Mouse (Mus musculus) heart, postnatal 0 days (tissue): ENCODE measurements around the gene Tiam2. TPM values are rescaled to one million over a fixed set of nuclear protein-coding genes. Genes with fewer than 3 reads are reported as not detected.

Experiments used
- ATAC-seq: fragments of 200-750 bp; cut with Nextera tagmentation; 2 replicates; pipeline ENCODE4 v1.8.0; 2017; ENCODE audit warnings: low read depth, moderate number of reproducible peaks, moderate library complexity; ENCODE audit not compliant: insufficient read depth
- DNase-seq: peaks from one replicate; pipeline ENCODE4 v3.0.0-alpha.2; 2016; ENCODE audit warnings: low spot score
- H3K27ac ChIP-seq: fragments of 300-500 bp; sonication (generic); 2 replicates; pipeline ENCODE4 v1.5.1; 2014; ENCODE audit warnings: low read depth, mild to moderate bottlenecking
- H3K27me3 ChIP-seq: fragments of 300-500 bp; sonication (generic); 2 replicates; pipeline ENCODE4 v1.6.1; 2014; ENCODE audit warnings: low read length, mixed read lengths; ENCODE audit not compliant: control insufficient read depth, insufficient read depth
- H3K36me3 ChIP-seq: fragments of 300-500 bp; sonication (generic); replicated peaks from 2 replicates; pipeline ENCODE4 v1.6.1; 2014; ENCODE audit warnings: low read length, mixed read lengths; ENCODE audit not compliant: control insufficient read depth, insufficient read depth
- H3K4me1 ChIP-seq: fragments of 300-500 bp; sonication (generic); 2 replicates; pipeline ENCODE4 v1.6.1; 2014; ENCODE audit warnings: antibody characterized with exemption; ENCODE audit not compliant: control insufficient read depth, insufficient read depth
- H3K4me2 ChIP-seq: fragments of 300-500 bp; sonication (generic); 2 replicates; pipeline ENCODE4 v1.6.1; 2014; ENCODE audit warnings: low read depth, mild to moderate bottlenecking, low read length, moderate library complexity
- H3K4me3 ChIP-seq: fragments of 300-500 bp; sonication (generic); 2 replicates; pipeline ENCODE4 v1.5.1; 2014; ENCODE audit warnings: low read depth, low read length
- H3K9ac ChIP-seq: fragments of 300-500 bp; sonication (generic); replicated peaks from 2 replicates; pipeline ENCODE4 v1.6.1; 2014; ENCODE audit warnings: low read depth, low read length, mixed read lengths
- H3K9me3 ChIP-seq: fragments of 300-500 bp; sonication (generic); replicated peaks from 2 replicates; pipeline ENCODE4 v1.6.1; 2016; ENCODE audit warnings: low read length; ENCODE audit not compliant: control insufficient read depth
- CTCF ChIP-seq: IDR thresholded peaks from 2 replicates; pipeline ENCODE4 v1.5.1; 2016; ENCODE audit warnings: antibody characterized with exemption, control low read depth, low read depth
- EP300 ChIP-seq: IDR thresholded peaks from 2 replicates; pipeline ENCODE4 v1.6.1; 2016; ENCODE audit warnings: antibody characterized with exemption, low read depth
- WGBS: fragments of 180-500 bp; shearing (Covaris S2); extraction: QIAGEN DNeasy Blood & Tissue Kit; methylation state at CpG from one replicate; pipeline ENCODE4 v1.1.7; 2014; 5-methylcytosine and 5-hydroxymethylcytosine counted together
- polyA plus RNA-seq: library from polyadenylated mRNA; unstranded; fragments of >200 nt; fragmentation: Nextera tagmentation; extraction: Ambion mirVana; gene quantifications from 2 replicates; pipeline ENCODE4 v1.2.1, GENCODE M21; 2015
- total RNA-seq: library from RNA; depleted of rRNA; stranded (reverse); fragments of >200 nt; gene quantifications from 2 replicates; pipeline ENCODE4 v1.2.3, GENCODE M21; 2014; ENCODE audit warnings: low replicate concordance

The Tiam2 gene
- total and polyA plus RNA-seq, 2 experiments from 2014 or later = 1.7 to 3.6 TPM

DNA sequence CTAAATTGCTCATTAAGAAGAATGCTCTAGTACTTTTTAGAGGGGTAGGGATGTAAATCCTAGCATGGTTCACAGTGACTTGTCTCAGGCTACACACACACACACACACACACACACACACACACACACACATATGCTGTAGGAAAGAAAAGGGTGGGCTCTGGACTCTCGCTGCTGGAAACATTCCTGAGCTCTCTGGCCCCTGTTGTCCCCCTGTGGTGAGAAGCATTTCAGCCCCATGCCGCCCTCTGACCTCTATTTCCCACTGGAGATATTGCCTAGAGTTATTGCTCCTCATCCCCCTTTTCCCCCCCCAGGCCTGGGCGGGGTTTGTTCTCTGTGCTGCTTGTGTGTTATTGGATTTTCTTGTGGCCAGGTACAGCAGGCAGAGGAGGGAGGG lies 28.5 kb downstream of the Tiam2 start:
- no peaks in the 10 kb centered on the region for H3K9me3 ChIP-seq
- no peak for ATAC-seq
- H3K4me2 ChIP-seq = no peak overlapping the region
- no peak overlapping the region for H3K4me3 ChIP-seq
- TF ChIP-seq EP300 = no peak
- TF ChIP-seq CTCF = no peak
- H3K36me3 ChIP-seq = no peaks in the 10 kb centered on the region
- H3K27me3 ChIP-seq = no peaks in the 10 kb centered on the region
- no peaks in the 10 kb centered on the region for H3K4me1 ChIP-seq
- no peak overlapping the region for H3K9ac ChIP-seq
- DNase-seq = no peak
- 65% methylated on average over 3 of the region's 3 CpGs for WGBS
- no peak overlapping the region for H3K27ac ChIP-seq

DNA sequence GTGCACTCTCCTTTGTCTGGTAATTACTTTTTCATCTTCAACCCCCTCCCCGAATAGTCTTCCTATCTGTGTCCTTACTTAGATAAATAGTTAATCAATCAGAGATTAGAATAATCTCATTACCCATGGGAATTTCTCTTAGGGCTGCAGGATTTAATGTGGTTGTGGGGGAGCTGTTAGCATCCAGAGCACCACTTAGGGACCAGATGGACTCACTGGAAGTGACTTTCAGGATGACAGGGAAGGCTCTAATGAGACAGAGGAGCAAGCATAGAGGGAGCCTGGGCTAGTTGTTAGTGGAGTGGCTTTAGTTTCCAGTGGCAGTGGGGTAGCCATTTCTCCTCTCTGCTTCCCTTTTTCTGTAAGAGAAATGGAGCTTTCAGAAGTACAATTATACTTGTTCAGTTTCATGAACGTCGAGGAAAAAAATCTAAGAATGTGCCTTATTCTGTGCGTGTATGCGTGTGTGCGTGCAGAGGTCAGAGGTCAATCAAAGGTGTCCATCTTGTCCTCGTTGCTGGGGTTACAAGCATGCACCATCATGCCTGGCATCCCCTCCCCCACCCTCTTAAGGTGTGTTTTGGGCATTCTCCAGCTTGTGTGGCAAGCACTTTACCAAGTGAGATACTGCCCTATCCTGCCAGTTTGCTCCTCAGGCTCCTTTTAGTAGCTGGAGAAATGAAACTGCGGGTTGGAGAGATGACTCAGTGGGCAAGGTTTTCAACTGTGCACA lies 30.4 kb downstream of the Tiam2 start:
- ATAC-seq = no peak
- TF ChIP-seq EP300 (no peak), CTCF (no peak)
- H3K4me2 ChIP-seq = no peak overlapping the region
- H3K9me3 ChIP-seq = no peaks in the 10 kb centered on the region
- H3K9ac ChIP-seq = no peak overlapping the region
- no peaks in the 10 kb centered on the region for H3K27me3 ChIP-seq
- no peak for DNase-seq
- no peak overlapping the region for H3K4me3 ChIP-seq
- no peaks in the 10 kb centered on the region for H3K4me1 ChIP-seq
- 82% methylated on average over 8 of the region's 8 CpGs for WGBS
- H3K36me3 ChIP-seq = no peaks in the 10 kb centered on the region
- H3K27ac ChIP-seq = no peak overlapping the region

DNA sequence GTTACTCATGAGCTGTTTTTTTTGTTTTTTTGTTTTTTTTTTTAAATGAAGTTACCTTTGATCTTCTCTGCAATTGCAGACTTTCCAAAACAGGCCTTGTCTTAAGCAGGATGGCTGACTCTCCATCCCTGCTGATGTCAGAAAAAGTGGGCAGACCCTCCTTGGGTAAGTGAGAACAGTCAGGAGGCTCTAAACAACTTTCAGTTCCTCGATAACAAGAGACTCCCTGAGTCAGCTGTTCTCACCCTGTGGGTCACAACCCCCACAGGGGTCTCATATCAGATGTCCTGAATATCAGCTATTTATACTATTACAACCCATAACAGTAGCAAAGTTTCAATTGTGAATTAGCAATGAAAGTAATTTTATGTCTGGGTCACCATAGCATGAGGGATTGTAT lies 33.9 kb downstream of the Tiam2 start:
- Histone ChIP-seq H3K27me3 (no peaks in the 10 kb centered on the region), H3K9me3 (no peaks in the 10 kb centered on the region), H3K27ac (no peak overlapping the region), H3K4me2 (no peak overlapping the region), H3K36me3 (no peaks in the 10 kb centered on the region), H3K9ac (no peak overlapping the region), H3K4me3 (no peak overlapping the region), H3K4me1 (no peaks in the 10 kb centered on the region)
- DNase-seq (no peak), ATAC-seq (no peak)
- TF ChIP-seq EP300 (no peak), CTCF (no peak)
- 17% methylated on average over 1 of the region's 1 CpGs for WGBS

DNA sequence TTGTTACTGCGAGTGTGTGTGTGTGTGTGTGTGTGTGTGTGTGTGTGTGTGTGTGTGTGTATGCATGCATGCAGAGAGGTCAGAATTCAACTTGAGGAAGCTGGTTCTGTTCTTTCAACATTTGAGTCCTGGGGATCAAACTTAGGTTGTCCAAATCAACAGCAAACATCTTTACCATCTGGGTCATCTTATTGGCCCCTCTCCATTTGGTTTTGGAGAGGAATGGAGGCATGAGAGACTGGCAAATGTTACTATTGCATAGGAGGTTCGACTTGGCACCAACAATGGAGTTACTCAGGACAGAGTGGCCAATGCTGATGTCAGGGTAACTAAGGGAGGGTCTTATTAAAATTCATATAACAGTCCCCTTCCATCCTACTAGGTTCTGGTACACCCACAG lies 35.4 kb downstream of the Tiam2 start:
- no peak overlapping the region for H3K9ac ChIP-seq
- no peaks in the 10 kb centered on the region for H3K27me3 ChIP-seq
- H3K9me3 ChIP-seq = no peaks in the 10 kb centered on the region
- DNase-seq (no peak), ATAC-seq (no peak)
- WGBS = 79% methylated on average over 2 of the region's 2 CpGs
- no peaks in the 10 kb centered on the region for H3K4me1 ChIP-seq
- H3K4me3 ChIP-seq = no peak overlapping the region
- H3K27ac ChIP-seq = no peak overlapping the region
- H3K36me3 ChIP-seq = no peaks in the 10 kb centered on the region
- no peak overlapping the region for H3K4me2 ChIP-seq
- TF ChIP-seq EP300 (no peak), CTCF (no peak)

DNA sequence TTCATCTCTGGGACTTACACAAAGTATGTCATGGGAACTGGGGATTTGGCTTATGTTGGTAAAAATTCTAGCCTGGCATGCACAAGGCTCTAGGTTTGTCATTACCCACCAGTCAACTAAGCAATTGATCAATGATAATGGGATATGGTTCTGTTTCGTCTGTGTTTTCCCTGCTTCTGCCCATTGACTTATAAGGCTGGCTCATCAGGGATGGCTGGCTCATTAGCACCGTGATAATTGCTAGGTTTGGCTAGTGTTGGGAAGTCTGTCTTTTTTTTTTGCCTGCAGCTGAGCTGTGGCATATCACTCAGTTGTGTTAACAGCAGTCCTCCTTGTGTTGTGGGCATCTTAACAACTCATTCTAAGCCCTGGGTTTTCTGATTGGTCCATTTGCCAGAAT lies 36.8 kb downstream of the Tiam2 start:
- H3K9me3 ChIP-seq = no peaks in the 10 kb centered on the region
- no peak for DNase-seq
- 73% methylated on average over 2 of the region's 2 CpGs for WGBS
- TF ChIP-seq CTCF = no peak
- TF ChIP-seq EP300 = no peak
- H3K4me2 ChIP-seq = no peak overlapping the region
- H3K27ac ChIP-seq = no peak overlapping the region
- no peak overlapping the region for H3K9ac ChIP-seq
- H3K4me1 ChIP-seq = no peaks in the 10 kb centered on the region
- ATAC-seq = no peak
- no peaks in the 10 kb centered on the region for H3K27me3 ChIP-seq
- no peak overlapping the region for H3K4me3 ChIP-seq
- H3K36me3 ChIP-seq = no peaks in the 10 kb centered on the region

DNA sequence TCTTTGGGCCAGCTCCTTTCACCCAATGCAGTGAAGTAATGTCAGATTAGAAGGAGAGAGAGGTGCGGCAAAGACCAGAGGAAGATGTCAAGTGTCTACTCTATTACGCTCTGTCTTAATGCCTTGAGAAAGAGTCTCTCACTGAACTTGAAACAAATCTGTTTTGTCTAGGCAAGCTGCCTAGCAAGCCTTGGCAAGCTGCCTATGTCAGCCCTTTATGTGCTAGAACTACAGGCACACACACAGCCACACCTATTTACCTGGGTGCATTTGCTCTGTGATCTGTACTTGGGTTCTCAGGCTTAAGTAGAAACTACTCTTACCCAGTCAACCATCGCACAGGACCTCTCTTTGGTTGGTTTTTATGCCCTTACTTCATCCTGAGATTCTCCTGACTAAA lies 40.4 kb downstream of the Tiam2 start:
- TF ChIP-seq EP300 = no peak
- TF ChIP-seq CTCF = no peak
- H3K4me1 ChIP-seq = no peaks in the 10 kb centered on the region
- H3K27ac ChIP-seq = no peak overlapping the region
- no peak overlapping the region for H3K9ac ChIP-seq
- no peak overlapping the region for H3K4me3 ChIP-seq
- H3K4me2 ChIP-seq = no peak overlapping the region
- H3K36me3 ChIP-seq = no peaks in the 10 kb centered on the region
- 80% methylated on average over 3 of the region's 3 CpGs for WGBS
- H3K9me3 ChIP-seq = no peaks in the 10 kb centered on the region
- ATAC-seq (no peak), DNase-seq (no peak)
- no peaks in the 10 kb centered on the region for H3K27me3 ChIP-seq
